ENCODE assay signal across 8 mouse cellular contexts in genomic region chr19:10041388-10042148, GRCm38 (mm10). TPM values are rescaled to one million over a fixed set of nuclear protein-coding genes. Genes with fewer than 3 reads are reported as not detected.
DNase-seq lines count a peak whose midpoint lies in the region; ATAC-seq and TF ChIP-seq lines count a peak whose summit lies in the region.

Gene Fads3, plus strand, starts transcription at chr19:10041569.

- no peaks in the 10 kb centered on the region for H3K9me3 ChIP-seq in MEL (replicated peaks; ENCODE audit: insufficient read depth, low read length)
- H3K9me3 ChIP-seq in lung, embryonic 16.5 days (ENCODE audit: control insufficient read depth, low read length): no peaks in the 10 kb centered on the region

- H3K4me2 ChIP-seq in lung, embryonic 16.5 days (ENCODE audit: low read depth, low read length): peak within 1 kb of the TSS; percentile 85

- peaks cover 17 to 27% of the 10 kb centered on the region in 2 experiments for H3K4me1 ChIP-seq in MEL (ENCODE audit: control insufficient read depth in 1 of 2, insufficient read depth in 2 of 2, low read length in 2 of 2)
- H3K4me1 ChIP-seq in lung, embryonic 16.5 days (replicated peaks; ENCODE audit: control insufficient read depth, insufficient read depth, low read length): peaks cover 70% of the 10 kb centered on the region

- H3K4me3 ChIP-seq in MEL (ENCODE audit: control insufficient read depth in 1 of 2, insufficient read depth in 1 of 2, low read depth in 2 of 2, low read length in 2 of 2): peak within 1 kb of the TSS; percentile 52 to 68
- peak within 1 kb of the TSS; percentile 82 for H3K4me3 ChIP-seq in lung, embryonic 16.5 days (ENCODE audit: low read length)

- peak within 1 kb of the TSS; percentile 59 for H3K9ac ChIP-seq in MEL (ENCODE audit: control insufficient read depth, low read depth, low read length, poor library complexity, severe bottlenecking)
- H3K9ac ChIP-seq in lung, embryonic 16.5 days (ENCODE audit: low read length): peak within 1 kb of the TSS; percentile 87

- no peak within 1 kb of the TSS for H3K27ac ChIP-seq in MEL (ENCODE audit: control insufficient read depth, low read depth, low read length)
- peak within 1 kb of the TSS; percentile 96 for H3K27ac ChIP-seq in lung, embryonic 16.5 days (ENCODE audit: low read length)

- no peak; a peak in 1 of 4 replicates for TF ChIP-seq POLR2A in MEL (IDR thresholded peaks at IDR 0.05; ENCODE audit: control insufficient read depth in 1 of 2, insufficient read depth in 1 of 2, low read depth in 1 of 2, low read length in 2 of 2, poor library complexity in 1 of 2)

- no peak for TF ChIP-seq EP300 in MEL (IDR thresholded peaks at IDR 0.05; ENCODE audit: low read depth in 1 of 2, low read length in 2 of 2)

- H3K79me2 ChIP-seq in MEL (ENCODE audit: control insufficient read depth, insufficient read depth, low read length, poor library complexity): no peaks in the 10 kb centered on the region

- WGBS in lung, embryonic 16.5 days: under 1% methylated on average over 59 of the region's 69 CpGs

- TF ChIP-seq CTCF in MEL (IDR thresholded peaks at IDR 0.05 in 2 of 3, conservative IDR thresholded peaks at IDR 0.05 in 1 of 3; ENCODE audit: control insufficient read depth in 1 of 3, insufficient read depth in 1 of 3, low read depth in 2 of 3, low read length in 3 of 3, poor library complexity in 1 of 3, severe bottlenecking in 1 of 3): 0 out of 6 replicates have a peak, but pooled peaks of 1 of the 3 experiments have one; percentile 8

- H3K27me3 ChIP-seq in MEL (ENCODE audit: control insufficient read depth in 1 of 2, insufficient read depth in 2 of 2, low read length in 2 of 2): peaks cover 0 to 4% of the 10 kb centered on the region in 2 experiments; a peak in 1 of 4 replicates
- no peaks in the 10 kb centered on the region for H3K27me3 ChIP-seq in lung, embryonic 16.5 days (ENCODE audit: control insufficient read depth, insufficient read depth, low read depth, low read length)

- H3K36me3 ChIP-seq in MEL (ENCODE audit: control insufficient read depth in 1 of 2, insufficient read depth in 2 of 2, low read length in 2 of 2): peaks cover 0 to 17% of the 10 kb centered on the region in 2 experiments; a peak in 2 of 4 replicates
- no peaks in the 10 kb centered on the region for H3K36me3 ChIP-seq in lung, embryonic 16.5 days (ENCODE audit: control insufficient read depth, insufficient read depth, low read length)

- TF ChIP-seq RAD21 in MEL (IDR thresholded peaks at IDR 0.05; ENCODE audit: low read depth, low read length): no peak

- ATAC-seq in frontal cortex, adult (ENCODE audit: low TSS enrichment): peak; percentile 82
- peak; percentile 90 for ATAC-seq in lung, embryonic 16.5 days (ENCODE audit: low read depth)

- peak; percentile 59 for DNase-seq in MEL (ENCODE audit: low read depth, low spot score)
- DNase-seq in cerebellum, adult 9-10 months: peak; percentile 73
- peak; percentile 89 for DNase-seq in heart, postnatal 4 days
- peak in 1 of 2 experiments; percentile 67 for DNase-seq in layer of hippocampus, adult 8-10 months (ENCODE audit: low spot score in 2 of 2)
- peak; percentile 87 for DNase-seq in ovary, adult 18-20 months (ENCODE audit: low spot score)
- peak; percentile 63 for DNase-seq in thymus, postnatal 14 days

TF ChIP-seq in MEL, 35 proteins besides CTCF, POLR2A, EP300 and RAD21:
- TF ChIP-seq MEF2A (IDR thresholded peaks at IDR 0.05; ENCODE audit: extremely low read depth, insufficient replicate concordance, low read depth, low read length, poor library complexity, severe bottlenecking) (no peak), NRF1 (IDR thresholded peaks at IDR 0.05; ENCODE audit: insufficient read depth, low read depth, low read length, poor library complexity, severe bottlenecking) (0 out of 2 replicates have a peak, but pooled peaks have one; percentile 28)
TF ChIP-seq in MEL: peak in this region for 1.

RNA-seq across cellular contexts. Expression of gene Fads3, which starts in this region (rescaled TPM):
- total RNA-seq in MEL (2012; rRNA removed): 1.4 and 2.3 TPM in 2 replicates
- polyA plus RNA-seq in MEL (2012; ENCODE audit: insufficient read depth in 1 of 2, insufficient read length in 2 of 2, low read depth in 1 of 2, low replicate concordance in 2 of 2, missing spikeins in 1 of 2): 10 to 100 TPM in 1 of 2 experiments, not detected in 1; 11.2 TPM
- 10 to 100 TPM; 55.6 to 55.7 TPM for total RNA-seq in heart, postnatal 4 days (2021)
- 10 to 100 TPM; 23.6 to 33.3 (median 25.8) TPM for total RNA-seq in layer of hippocampus, adult 8-10 months (2022)
- 72.0 and 76.0 TPM in 2 replicates for polyA plus RNA-seq in lung, embryonic 16.5 days (2015; fragmentation: Nextera tagmentation; extraction: Ambion mirVana)
